Mouse (Mus musculus) frontal cortex, postnatal 14 days (tissue): ENCODE data around the gene Gbp8.
"Not testable (repeated sequence)": the region's sequence is repeated elsewhere in the genome, so short reads cannot be mapped to it uniquely, and the experiment has no call there.

Experiments used
- DNase-seq, 2 experiments: peaks; one replicate each; pipeline ENCODE4 v3.0.0; 2022; ENCODE audit warnings: low spot score in 2 of 2

Gbp8 gene

GRCm38 (mm10) chr5:105060224-105060623, 79.1 kb downstream of the Gbp8 start:
- DNase-seq, result no peak

- no peak for DNase-seq
Measured at GRCm38 (mm10) chr5:105055279-105055678, 84.1 kb downstream of the Gbp8 start.

- DNase-seq, result not testable (repeated sequence)
Measured at GRCm38 (mm10) chr5:105053471-105054169, 85.7 kb downstream of the Gbp8 start.

GRCm38 (mm10) chr5:105032362-105032761, 107.0 kb downstream of the Gbp8 start:
- DNase-seq, result no peak

- no peak for DNase-seq
Measured at GRCm38 (mm10) chr5:105012551-105012950, 126.8 kb downstream of the Gbp8 start.

GRCm38 (mm10) chr5:105011570-105011969, 127.8 kb downstream of the Gbp8 start:
- no peak for DNase-seq

GRCm38 (mm10) chr5:105010376-105010775, 129.0 kb downstream of the Gbp8 start:
- DNase-seq, result no peak

GRCm38 (mm10) chr5:104989411-104989810, 149.9 kb downstream of the Gbp8 start:
- no peak for DNase-seq

GRCm38 (mm10) chr5:104988000-104988399, 151.3 kb downstream of the Gbp8 start:
- no peak for DNase-seq

GRCm38 (mm10) chr5:104986706-104987105, 152.6 kb downstream of the Gbp8 start:
- no peak for DNase-seq

GRCm38 (mm10) chr5:104982535-104982934, 156.8 kb downstream of the Gbp8 start, which contains the start of gene Abcg3:
Gene Abcg3, minus strand, starts transcription at chr5:104982718.
- DNase-seq, result no peak

- no peak for DNase-seq
Measured at GRCm38 (mm10) chr5:104979040-104979513, 160.3 kb downstream of the Gbp8 start.
